Mouse (Mus musculus): ENCODE data around the gene Hormad1.

DNA sequence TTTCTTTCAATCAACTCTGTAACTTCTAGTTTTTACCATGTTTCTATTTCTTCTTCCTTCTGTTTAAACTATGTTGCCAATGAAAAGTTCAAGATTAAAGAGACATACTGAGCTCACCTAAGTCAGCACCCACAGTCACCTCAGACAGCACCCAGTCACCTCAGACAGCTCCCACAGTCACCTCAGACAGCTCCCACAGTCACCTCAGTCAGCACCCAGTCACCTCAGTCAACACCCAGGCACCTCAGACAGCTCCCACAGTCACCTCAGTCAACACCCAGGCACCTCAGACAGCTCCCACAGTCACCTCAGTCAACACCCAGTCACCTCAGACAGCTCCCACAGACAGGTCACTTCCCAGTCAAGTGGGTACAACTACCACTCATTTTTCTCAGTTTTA, 17.3 kb upstream of the Hormad1 start:
- TF ChIP-seq CTCF (IDR thresholded peaks at IDR 0.05) (no peak), EP300 (IDR thresholded peaks at IDR 0.05) (no peak)
